Mouse (Mus musculus) brain, embryonic 14.5 days (tissue): ENCODE measurements around the gene Cep83.

Experiments
- CTCF ChIP-seq: fragments of 200-500 bp; IDR thresholded peaks from 2 replicates; pipeline ENCODE4 v1.5.1; 2012; ENCODE audit warnings: inconsistent platforms, mild to moderate bottlenecking, moderate library complexity, borderline replicate concordance; ENCODE audit not compliant: insufficient read depth, insufficient read length; ENCODE audit errors: extremely low read depth
- POLR2A ChIP-seq: fragments of 200-500 bp; IDR thresholded peaks from 2 replicates; pipeline ENCODE4 v1.6.1; 2012; ENCODE audit warnings: mild to moderate bottlenecking, inconsistent platforms, borderline replicate concordance; ENCODE audit not compliant: poor library complexity, insufficient read depth, insufficient read length, severe bottlenecking; ENCODE audit errors: extremely low read depth

DNA sequence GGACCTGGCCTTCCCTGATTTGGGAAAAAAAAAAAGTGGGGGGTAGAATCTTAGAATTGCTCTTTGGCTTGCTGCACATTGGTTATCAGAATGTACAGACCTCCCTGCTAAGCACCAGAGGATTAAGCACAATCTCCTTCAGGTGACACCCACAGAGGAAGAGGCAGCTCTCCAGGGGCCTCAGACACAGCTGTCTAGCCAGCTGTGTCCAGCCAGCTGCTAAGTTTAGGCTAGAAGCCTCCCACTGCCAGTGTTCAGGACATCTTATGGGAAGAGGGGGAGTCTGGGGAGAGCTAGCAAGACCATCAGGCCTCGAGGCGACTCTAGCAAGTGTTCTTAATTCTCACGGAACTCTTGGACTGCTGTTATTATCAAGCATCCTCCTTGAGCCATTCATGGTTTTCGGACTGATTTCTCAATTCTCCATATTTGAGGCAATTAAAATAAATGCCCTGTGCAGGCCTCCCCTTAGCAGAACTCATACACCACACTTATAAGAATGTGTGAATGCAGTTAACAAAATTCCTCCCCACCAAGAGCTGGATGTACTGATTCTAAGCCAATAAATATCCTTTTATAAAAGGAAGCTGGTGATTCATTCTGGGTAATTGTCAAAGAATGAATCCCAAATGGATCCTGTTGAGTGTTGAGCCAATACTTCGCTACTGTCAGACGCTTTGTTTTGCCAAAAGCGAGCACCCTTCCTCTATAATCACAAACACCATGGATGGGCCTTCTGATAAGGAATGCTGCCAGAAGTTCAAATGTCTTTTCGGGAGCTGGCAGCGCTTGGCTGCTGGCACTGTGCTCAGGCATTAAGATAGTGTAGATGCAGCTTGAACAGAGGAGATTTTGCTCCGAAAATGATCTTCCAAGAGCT is 115.8 kb downstream of the Cep83 start:
- TF ChIP-seq CTCF (no peak), POLR2A (no peak)
